Mouse (Mus musculus): ENCODE data around the gene Klf12.

DNA sequence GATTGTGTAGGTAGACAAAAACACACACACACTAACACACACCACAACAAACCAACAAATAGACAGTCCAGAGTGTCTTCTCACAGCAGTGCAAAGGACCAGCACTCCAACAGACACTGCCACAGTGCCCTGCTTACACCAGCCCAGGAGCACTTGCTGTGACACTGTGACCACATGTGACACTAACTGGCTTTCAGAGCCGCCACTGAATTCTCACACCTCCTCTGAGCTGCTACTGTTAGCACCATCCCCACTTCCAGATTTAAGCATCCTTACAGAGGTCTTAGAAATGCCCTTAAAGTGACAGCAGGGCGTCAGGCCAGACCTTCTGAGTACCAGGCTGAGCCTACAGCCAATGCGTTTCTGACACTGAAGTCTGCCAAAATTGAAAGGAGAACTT lies 48.7 kb downstream of the Klf12 start:
- TF ChIP-seq EP300 (IDR thresholded peaks at IDR 0.05; ENCODE audit: low read depth), result no peak
- no peak for TF ChIP-seq CTCF (IDR thresholded peaks at IDR 0.05; ENCODE audit: low read depth)
